Mouse (Mus musculus) spleen, embryonic (tissue): ENCODE results near the gene Mapkbp1.

Experiments
- CTCF ChIA-PET: fragments of 350-600 bp; sonication (Branson Sonifier 250); formaldehyde crosslinking; loops from one replicate; lab custom pipeline; 2022; lab: Charles Lee

The Mapkbp1 gene

DNA sequence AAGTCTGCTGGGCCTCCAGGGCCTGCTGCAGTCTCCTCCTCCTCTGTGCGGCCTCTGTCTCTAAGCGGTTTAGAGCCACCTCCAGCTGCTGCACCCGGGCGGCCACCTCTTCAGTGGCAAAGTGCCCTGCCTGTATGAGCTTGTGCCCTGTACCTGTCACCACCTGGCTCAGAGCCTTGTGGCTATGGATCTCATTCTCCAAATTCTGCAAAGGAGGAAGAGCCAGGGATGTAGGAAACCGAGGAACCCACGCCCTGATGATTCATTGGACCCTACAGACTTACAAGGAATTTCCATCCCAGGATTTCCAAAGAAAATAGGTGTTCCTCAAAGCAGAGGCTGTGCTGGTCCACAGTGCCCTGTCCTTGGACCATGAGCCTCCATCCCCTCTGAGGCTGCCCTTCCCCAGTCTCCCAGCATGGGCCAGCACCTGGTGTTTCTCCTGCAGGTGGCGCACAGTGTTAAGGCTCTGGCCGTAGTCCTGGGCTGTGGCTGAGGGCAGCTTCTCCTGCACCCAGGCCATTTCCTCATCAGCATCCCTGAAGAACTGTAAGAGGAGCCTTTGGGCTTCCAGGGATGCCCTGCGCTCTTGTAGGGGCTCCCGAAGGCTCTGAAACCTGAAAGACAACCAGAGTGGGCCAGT is 77.3 kb downstream of the Mapkbp1 start:
- CTCF ChIA-PET: no interaction called here

DNA sequence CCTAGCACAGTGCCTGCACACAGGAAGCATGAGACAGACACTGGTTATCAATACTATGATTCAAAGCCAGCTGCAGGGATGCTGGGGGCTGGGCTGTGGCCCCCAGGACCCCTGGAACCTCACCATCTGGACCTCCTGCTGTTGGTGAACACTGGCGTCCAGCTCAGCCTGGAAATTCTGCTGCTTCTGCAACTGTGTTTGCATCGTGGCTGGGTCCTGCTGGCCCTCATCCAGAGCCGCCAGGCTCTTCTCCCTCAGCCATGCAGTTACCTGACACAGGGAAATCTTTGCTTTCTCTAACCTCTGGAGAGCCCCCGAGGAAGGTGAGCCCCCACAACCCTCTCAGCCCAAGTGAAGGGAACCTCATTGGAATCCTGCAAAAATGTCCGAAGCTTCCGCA is 78.9 kb downstream of the Mapkbp1 start:
- CTCF ChIA-PET: no interaction called here

DNA sequence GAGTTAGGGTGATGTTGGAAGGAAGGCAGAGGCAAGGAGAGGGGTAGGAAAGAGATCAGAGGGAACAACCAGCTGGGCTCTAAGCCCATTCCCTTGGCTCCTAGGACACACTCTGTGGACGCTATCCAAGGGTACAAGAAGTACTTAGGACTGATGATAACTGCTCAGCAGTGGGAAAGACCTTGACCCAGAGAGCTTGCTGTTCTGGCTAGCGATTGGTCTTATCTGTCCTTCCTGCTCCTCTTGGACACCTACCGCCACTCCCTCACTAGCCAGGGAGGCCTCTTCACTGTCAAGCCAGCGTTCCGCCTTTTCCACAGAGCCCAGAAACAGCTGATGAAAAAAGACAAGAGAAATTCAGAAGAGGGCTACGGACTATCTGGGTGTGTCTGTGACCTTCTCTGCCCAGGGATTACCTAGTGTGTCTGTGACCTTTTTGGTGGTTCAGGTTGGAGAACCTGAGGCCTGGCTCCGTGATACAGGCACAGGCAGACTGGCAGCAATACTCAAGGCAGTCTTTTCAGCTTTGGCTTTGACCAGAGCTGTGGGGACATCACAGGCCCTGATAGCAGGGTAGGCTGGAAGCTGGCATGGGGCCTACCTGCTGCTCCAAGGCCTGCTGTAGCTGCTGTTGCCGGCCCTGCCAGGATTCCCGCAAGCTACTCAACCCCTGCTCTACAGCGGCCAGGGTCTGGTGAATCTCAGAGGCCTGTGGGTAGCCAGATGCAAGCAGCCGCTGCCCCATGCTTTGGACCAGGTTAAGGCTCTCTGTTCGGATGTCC is 82.5 kb downstream of the Mapkbp1 start:
- CTCF ChIA-PET: no interaction called here

DNA sequence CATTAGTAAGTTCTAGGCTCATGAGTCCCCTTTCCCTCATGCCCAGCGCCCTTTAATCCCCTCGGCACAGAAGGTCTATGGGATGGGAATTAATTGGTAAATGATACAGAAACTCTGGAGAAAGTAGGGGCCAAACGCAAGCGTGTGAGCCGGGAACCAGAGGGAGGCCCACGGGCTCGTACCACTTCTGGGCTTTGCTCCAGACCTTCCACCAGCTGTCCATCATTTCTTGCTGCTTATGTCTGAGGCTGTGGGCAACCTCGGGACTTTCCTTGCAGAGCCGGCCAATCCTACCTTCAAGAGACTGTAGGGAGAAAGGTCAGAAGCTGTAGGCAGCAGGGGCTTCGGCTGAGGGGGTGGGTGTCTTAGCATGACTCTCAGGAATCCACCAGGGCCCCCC is 83.4 kb downstream of the Mapkbp1 start:
- CTCF ChIA-PET: no interaction called here

DNA sequence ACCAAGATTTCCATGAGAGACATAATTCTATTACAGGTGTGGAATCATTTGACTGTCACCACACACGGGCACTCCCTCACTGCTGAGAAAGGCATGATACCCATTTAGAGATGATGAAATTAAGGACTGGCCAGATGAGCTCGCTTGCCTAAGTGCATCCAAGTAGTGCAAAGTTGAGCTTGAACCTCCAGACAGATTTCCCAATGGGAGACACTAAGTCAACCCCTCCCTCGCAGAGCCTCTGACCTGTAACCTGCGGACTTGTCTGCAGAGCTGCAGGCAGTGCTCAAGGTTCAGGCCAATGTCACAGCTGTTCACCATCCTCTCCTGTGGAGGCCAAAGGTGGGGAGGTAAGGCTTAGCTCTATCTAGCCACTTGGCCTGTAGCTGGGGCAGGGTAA is 86.3 kb downstream of the Mapkbp1 start:
- CTCF ChIA-PET: no interaction called here

DNA sequence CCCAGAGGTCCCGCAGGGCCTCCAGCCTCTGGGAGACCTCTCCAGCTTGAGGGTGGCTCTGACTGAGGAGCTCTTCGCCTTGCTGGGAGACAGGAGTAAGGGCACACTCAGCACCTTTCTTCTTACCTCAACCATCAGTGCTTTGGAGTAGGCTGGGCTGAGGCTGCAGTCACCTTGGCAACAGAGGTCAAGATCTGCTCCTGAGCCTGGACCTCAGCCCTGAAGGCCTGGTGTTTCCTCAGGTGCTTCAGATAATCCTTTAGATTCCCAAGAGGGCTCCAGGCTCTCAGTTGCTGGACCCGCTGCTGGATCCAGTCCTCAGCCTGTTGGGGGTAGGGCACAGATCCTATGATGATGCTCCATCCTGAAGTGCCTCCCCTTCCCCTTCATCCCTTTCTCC is 87.0 kb downstream of the Mapkbp1 start:
- CTCF ChIA-PET: no interaction called here

DNA sequence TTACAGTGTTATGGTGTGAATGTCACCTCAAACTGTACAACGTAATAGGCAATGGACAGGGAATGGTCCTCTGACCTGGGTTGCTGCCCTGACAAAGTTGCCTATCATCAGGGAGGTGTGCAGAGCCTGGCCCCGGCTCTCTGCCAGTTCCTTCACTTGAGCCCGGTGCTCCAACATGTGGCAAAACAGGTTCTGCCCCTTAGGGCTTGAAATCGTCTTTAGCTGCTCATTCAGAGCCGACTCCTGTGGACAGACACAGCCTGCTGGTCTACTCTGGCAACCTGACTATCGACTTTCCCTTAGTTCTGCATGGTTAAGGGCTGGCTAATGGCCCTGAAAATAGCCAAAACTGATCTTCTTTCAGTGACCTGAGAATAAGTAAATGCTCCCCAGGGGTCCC is 87.7 kb downstream of the Mapkbp1 start:
- CTCF ChIA-PET: no interaction called here

DNA sequence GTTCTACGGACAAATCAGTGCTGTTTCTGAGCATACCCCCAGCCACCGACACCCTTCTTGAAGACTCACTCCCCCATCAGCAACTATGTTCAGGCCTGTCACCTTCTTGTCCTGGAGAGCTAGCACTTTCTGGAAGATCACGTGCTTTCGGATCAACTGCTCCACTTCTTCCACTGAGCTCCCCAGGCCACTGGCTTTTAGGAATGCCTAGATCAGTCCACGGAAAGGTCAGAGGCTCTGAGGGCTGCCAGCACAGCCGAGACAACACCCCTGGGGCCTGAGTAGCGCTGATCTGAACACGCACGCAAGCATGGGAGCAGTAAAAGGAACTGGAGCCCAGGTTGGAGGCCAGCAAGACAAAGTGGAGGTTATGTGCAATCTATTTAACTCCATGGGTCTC is 88.2 kb downstream of the Mapkbp1 start:
- CTCF ChIA-PET: no interaction called here

DNA sequence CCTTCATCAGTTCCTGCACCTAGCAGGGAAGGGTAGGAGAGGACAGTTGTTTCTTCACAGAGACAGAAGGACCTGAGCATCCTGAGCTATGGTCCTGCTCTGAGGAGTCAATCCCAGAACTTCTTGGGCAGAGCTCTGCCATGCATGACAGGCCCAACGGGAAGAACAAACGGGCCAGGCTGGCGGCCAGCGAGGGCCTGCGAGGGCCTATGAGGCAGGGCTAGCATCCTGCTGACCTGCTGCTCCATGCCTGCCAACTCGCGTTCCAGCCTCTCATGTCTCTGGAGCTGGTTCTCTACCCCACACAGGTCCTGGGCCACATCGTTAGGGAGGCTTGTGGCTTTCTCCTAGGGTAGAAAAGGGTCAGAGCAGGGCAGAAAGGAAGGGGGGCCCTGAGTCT is 89.7 kb downstream of the Mapkbp1 start:
- CTCF ChIA-PET: no interaction called here

DNA sequence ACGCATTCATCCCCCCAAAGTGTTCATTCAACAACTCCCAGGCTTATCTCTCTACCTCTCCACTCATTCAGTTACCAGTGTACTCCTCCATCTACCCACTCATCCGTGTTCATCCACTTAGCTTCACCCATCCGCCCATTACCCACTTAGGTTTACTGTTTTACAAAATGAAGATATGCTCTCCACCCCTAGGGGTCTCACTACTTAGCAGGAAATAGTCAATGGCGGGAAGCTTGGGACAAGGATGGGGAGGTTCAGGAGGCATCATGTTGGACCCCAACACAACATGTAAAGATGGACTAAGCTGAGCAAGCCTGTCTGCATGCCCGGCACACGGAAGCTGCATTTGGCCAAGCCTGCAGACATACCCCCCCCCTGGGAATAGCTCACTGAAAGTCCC is 92.1 kb downstream of the Mapkbp1 start:
- CTCF ChIA-PET: no interaction called here

DNA sequence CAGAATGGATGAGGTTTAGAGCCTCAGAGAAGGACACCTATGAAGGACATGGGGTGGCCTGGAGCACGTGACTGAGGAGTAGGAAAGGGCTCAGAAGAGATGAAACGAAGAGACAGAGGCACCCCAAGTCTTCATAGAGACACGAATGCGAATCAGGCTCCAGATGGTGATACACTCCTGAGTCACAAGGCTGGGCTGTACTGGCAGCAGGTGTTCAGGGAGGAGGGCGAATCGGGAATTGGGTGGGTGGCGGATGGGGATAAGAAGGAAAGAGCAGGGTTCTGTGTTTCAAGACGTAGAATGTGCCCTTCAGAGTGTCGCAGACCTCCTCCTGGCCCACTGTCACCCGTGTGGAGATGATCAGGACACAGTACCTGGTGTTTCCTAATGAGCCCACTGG is 92.7 kb downstream of the Mapkbp1 start:
- CTCF ChIA-PET: no interaction called here

DNA sequence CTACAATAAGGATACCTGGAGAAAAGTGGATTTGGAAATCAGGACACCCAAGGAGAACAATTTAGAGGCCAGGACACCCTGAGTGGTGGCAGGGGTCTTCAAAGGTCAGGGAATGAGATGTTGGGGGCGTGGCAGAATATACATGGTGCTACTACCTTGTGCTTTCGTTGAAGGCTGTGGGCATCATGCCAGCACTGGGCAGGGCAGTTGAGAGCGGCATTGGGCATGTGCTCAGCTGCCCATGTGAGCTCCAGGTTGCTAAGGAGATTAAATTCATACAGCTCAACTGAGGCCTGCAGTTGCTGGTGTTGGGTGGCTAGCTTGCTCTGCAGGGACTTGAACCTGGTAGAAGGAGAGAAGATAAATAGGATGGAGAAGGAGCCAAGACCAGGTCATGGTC is 93.7 kb downstream of the Mapkbp1 start:
- CTCF ChIA-PET: no interaction called here

DNA sequence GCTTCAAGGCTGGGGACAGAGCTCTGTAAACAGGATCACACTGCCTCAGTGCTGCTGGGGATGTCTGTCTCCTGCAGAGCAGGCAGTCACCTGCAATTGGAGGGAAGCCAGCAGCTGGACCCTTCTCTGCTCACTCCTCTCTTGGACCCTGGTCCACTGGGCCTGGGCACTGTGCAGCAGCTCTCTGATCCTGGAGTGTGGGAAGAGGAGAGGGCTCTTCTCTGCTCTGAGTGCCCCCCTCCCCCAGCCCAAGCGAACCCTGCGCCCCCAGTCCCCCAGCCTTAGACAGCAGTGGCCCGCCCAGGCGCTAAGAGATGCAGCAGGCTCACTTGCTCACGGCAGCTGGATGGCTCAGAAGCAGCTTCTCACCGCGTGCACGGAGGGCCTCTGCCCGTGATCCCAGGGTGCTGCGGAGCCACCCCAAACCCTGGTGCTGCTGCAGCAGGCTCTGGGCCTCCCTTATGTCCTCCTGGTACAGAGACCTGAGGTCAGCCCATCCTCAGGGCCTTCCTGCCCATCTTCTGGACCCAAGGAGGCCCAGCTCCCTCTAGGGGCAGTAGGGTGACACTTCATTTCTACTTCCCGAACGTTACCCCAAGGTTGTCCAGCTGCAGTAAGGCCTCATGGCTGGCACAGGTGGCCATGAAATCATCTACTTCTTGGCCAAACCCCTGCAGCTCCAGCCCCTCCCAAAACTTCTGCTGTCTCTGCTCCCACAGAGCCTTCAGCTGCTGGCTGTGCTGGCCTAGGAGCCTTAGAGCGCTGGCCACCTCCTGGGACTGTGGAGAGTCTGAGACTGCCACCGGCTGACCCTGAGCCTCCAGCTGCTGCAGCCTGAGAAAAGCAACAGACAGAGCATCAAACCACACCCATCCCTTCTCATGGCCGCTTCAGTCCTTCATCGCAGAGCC is 96.3 kb downstream of the Mapkbp1 start:
- CTCF ChIA-PET: no interaction called here

DNA sequence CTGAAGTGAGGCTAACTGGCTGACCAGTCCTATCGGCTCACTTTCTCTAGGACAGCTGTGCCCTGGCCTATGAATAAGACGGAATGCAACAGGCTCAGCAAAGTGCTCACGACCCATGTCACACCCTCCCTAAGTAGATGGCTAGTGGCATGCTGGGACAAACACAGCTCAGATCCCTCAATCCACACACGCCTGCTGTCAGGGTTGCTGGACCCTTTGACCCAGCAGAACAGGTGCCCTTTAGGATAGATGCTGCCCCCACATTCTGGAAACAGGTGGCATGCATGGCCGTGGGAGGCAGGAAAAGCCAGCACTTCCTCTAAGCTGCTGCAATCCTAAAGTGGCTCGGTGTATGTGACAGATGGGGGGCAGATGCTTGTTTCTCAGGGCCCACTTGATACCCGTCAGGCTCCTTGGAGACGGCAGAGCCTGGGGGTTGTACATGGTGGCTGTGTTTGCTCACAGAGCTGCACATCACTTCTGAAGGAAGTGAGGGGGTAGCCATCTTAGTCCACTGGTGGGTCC is 97.0 kb downstream of the Mapkbp1 start:
- CTCF ChIA-PET: no interaction called here

DNA sequence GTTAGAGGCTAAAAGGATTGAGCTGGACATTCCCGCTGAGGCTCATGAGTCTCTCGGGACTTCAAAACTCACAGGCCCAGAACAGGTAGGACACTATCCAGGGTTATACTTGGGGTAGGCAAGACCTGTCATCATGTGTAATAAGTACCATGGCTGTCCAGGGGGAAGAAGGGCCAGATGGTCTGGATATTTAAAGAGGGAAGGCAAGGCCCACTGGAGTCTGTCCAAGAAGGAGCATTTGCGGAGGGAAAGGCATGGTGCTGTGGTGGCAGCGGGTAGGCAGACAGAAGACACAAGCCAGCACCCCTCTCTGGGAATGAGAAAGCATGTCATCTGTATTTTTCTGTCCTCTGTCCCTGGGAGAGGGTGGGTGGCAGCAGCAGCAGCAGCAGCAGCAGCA is 101.6 kb downstream of the Mapkbp1 start:
- CTCF ChIA-PET: no interaction called here

DNA sequence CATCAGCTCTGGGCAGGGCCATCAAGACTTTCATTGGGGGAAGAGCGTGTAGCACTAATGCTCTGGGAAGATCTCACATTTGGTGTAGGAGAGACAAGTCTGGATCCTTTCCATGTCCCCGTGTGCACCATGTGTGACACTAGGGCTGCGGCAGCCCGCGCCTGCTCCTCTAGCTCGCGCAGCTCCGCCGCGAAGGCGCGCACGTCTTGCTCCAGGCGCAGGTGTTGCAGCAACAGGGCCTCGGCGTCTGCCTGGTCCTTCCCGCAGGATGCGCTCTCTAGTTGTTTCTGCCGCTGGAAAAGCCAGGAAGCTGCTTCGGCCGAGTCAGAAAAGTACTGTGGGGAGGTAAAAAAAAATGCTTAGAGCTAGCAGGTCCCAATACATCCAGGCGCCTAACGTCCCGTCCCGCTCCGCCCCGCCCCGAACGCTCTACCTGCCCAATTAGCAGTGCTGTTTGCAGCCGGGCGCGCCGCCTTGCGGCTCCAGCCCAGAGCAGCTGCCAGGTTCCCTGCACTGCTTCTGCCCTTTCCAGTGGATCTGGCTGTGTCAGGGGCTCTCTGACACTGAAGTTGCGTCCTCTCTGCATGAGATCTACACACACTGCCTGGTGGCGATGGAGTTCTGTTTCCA is 103.7 kb downstream of the Mapkbp1 start:
- CTCF ChIA-PET: interaction anchor here (0.7 kb wide), 1 partner anchor 333 kb away, joined by 3 read pairs; no protein-coding TSS in a partner anchor
